Mouse (Mus musculus) frontal cortex, postnatal 14 days (tissue): ENCODE measurements around the gene Ccdc33.
A peak's percentile ranks its signal among the peaks of the same experiment; 100 is the strongest.

Experiments used
- DNase-seq, 2 experiments: peaks; one replicate each; pipeline ENCODE4 v3.0.0; 2022; ENCODE audit warnings: low spot score in 2 of 2

The Ccdc33 gene

DNA sequence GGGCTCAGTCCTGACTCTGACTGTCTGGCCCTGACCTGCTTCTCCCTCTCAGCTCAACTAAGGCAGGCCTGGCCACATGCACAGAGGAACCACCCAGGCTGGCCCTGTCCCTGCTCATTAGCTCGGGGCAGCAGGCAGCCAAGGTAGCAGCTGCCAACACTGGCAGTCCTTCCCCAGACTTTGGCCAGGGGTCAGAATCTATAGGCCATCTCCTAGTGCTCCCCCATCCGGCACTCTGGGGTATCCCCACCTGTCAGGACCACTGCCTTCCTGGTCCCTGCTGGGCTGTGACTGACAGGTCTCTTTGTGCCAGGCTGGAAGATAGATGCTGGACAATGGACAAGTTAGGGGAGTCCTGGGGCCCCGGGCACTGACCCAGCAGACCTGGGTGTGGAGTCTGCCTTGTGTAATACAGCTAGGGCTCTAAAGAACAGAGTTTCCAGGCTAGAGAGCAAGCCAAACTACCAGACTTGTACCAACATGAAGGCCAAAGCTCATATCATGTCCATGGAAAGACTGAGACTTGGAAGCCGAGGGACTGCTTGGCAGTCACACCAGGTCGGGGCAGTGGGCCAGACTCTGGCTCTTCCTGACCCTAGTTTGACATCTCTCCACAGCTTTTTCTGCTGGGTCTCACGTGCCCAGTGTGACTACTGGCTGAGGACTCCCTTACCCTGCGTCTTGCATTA lies 25.9 kb downstream of the Ccdc33 start:
- no peak for DNase-seq

DNA sequence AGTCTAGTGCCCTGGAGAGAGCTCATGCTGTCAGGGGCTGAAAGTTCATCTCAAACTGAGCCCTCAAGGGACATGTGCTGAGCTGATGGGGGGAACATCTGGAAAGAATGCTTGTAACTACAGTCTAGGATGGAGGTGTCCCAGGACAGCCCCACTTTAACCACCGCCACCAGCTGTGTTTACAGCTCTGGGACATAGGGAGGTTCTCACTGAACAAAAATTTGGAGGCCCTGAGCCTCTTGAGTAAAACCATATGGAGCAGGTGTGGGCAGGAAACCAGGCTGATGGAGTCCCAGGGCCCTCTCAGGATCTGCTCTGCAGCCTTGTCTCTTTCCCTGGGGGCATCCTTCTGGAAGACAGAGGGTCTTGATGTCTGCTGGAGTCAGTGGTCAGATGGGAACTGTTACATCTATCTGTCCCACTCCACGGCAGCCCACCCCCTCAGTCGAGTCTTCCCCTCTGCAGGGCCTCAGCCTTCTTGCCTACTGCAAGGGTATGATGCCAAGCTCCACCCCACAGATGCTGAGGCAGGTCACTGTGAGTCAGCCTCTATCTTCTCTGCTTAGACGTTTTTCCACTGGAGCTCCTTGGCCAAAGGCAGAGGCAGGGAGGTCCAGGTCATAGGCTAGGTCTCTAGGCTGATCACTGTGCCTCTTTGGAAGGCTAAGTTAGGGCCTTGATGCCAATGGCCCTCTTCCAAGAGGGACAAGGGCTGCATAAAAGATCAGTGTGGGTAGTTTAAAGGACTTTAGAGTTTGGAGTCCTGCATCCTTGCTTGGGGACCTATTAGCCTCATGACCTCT lies 26.8 kb downstream of the Ccdc33 start:
- no peak for DNase-seq

DNA sequence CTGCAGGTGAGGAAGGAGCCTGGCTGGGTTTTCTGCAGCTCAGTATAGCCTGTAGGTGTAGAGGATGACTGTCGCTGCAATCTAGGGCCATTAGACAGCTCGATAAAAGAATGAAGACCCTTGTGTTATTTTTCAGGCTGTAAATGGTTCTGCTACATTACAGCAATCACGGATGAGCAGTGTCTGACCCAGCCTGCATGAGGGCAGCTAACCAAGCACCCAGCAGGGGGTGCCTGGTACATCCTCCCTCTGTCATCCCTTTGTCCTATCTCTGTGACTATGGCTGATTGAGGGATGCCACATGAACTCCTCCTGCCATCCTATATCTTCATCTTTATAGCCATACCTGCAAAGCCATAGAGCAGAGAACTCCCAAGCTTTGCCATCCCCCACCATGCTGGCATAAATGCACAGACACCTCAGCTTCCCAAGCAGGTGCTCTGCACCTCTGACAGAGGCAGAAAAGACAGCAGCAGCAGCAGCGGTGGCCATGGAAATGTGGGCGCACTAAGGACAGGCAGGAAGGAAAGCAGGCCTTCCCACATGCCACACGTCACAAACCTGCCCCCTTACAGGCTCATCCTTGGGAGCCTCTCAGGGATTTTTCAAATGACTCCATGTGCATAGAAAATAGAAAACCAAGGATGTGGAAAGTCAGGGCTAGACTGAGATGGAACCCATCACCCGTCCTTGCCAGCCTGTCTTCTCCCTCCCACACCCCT lies 31.2 kb downstream of the Ccdc33 start:
- no peak for DNase-seq

DNA sequence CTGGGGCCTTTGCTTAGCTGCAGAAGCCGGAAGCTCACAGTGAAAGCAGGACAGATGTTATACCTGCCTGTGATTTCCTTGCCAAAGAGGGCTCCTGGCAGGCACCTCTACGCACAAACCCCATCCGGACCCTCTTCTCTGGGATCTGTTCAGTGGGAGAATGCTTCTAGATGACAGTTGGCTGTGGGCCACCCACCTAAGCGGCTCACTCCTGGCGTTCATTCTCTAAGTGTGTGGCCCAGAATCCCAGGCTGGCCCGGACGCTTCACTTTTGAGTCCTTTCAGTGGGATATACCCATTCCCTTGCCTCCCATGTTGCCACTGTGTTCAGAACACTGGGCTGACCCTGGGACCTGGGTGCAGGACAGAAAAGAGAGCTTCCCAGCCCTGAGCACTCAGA lies 31.8 kb downstream of the Ccdc33 start:
- no peak for DNase-seq

DNA sequence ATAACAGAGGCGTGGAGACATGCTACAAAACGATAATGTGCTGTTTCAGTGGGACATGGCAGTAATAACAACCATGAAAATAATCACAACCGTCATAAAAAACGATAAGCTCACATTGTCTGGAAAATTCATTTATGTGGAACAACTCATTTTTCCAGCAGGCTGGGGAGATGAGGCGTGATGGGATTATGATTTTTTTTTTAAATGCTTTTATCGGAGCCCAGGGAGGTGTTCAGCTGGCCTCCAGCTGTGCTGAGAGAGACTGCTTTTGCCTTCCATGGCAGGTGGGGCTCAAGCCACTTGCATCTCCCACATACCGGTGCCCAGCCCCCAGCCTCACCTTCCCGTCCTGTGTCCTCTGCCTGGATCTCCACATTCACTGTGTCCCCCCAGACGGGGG lies 32.4 kb downstream of the Ccdc33 start:
- DNase-seq, result no peak

DNA sequence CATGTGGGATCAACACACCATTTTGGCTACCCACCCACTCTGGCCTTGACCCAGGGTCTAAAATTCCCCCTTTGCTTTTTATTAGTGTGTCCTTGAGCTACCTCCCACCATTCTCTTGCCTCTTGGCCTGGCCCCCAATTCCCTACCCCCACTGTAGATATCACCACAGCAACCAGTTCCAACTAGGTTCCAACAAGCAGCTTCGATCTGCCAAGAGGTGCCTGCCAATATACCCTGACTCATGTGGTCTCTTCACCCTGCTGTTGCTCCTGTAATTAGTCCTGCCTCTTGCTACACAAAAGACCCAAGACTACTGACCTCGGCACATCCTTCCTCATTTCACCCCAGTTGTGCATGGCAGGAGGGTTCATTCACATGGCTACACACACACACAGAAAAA lies 33.5 kb downstream of the Ccdc33 start:
- DNase-seq, result no peak

DNA sequence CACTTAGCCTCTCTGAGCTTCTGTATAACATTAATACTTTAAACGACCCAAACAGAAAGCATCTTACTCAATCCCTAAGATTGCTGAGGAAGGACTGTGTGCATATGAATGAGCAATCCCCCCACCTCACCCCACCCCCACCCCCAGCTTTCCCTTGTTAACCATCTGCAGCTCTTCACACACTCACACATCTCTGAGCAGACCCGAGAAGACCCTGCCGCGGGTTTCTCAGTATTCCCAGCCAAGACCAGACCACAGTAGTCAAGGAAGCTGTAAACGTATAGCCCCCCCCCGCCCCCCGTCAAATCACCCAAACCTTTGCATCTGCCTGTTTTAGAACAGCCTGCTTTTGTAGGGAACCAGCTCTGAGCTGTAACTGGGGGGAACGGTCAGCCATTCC lies 34.0 kb downstream of the Ccdc33 start:
- no peak for DNase-seq

DNA sequence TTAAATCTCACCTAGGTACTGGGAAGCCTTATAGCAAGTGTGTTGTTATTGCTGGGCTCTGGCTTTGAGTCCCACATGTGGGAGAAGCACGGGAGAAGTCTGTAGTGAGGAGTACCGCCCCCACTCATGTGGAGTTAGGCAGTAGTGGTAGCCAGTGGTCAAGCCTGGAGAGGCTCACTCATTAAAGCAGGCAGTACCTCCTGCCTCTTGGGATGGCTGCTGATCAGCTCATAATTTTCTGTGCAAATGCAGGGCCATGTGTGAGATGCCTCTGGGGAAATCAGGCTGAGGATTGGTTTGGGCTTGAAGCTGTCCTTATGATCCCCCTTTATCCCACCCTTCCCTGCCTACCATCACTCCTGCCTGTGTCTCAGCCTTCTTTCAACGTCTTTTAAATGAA lies 44.1 kb downstream of the Ccdc33 start:
- DNase-seq, result no peak

DNA sequence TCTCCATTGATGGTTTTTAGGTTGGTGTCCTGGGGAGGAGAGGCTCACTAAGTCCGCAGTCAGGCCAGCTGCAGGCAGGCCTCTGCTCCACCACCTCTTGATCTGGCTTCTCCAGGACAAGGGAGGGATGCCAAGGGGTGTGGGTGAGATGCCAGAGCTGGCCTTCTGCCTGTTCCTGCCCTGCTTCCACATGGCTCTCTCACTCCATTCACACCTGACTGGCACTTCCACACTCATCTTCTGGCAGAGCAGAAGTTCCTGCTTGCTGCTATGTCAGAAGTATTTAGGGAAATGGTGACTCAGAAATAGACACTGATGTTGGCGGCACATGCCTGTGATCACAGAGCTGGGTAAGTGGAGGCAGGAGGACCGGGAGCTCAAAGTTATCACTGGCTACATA lies 51.1 kb downstream of the Ccdc33 start:
- no peak for DNase-seq

DNA sequence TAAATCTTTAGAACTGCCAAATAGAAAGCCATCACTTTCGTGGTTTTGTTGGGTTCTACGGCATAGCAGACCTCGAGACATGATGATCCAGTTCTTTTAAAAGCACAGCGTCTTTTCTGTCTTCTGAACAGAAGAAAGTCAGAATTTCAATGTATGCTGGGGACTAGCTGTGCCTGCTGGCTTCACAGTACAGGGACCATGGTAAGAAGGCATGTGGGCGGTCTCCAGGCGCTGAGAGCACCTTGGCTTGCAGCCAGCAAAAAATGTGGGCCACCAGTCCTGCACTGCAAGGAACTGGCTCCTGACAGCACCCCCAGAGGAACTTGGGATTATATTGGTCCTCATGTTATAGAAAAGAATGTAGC lies 51.9 kb downstream of the Ccdc33 start:
- peak; percentile 73 to 79 for DNase-seq

DNA sequence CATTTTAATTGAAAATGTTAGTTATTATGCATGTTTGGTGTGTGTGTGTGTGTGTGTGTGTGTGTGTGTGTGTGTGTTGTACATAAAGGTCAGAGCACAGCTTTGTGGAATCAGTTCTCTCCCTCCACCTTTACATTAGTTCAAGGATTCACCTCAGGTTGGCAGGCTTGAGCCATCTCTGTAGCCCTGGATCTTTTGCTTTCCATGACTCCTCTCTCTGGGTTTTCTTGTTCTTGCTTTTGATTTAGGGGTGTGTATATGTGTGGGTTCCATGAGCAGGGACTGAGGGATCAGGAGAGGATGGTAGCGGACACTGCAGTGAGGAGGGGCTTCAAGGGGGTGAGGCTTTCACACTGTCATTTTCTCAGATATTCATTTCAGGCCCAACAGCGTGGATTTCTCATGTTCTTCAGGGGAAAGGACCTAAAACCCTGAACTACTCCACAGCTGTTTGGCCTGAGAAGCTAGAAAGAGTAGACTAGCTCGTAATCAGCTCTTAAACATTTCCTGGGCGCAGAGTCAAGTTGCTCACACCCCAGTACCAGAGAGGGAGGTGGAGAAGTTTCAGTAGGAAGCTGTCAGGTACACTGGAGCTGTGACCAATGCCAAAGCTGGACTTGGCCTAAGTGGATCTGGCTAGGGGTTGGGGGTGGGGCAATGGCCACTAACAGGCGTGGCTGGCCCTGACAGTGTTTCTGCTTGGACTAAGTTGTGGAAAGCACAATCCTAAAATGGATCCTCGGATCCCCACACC lies 52.5 kb downstream of the Ccdc33 start:
- no peak for DNase-seq

DNA sequence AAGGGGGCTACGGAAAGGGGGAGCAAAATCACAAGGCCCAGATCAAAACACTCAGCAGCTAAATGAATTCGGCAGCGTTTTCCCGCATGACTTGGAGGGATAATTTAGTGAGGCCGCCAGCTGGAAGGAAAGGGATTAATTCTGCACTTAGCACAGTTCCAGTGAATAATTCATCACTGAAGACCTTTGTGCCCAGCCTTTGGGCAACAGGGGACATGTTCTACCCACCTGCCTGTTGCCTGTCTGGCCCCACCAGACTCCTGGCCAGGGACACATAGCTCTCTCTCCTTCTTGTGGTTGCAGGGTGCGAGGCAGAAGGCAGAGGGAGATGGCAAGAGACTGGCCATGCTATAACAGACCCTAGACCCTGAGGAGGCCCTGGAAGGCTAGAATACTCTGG lies 53.1 kb downstream of the Ccdc33 start:
- DNase-seq, result no peak

DNA sequence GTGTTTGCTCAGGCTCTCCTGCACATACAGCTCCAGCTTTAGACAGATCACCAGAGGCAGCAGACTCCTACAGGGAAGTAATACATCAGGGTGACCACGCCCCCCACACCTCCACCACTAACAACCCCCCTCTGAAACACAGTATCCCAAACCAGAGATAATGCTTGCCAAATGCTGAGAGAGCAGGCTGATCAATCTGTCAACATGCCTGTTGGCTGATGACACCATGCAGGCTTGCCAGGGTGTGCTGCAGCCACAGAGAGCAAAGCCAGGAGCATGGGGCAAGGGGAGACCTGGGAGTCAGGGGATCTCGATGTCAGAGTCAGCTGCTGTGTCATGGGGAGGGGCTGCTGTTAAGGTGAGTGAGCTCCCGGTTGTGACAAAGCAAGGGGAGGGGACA lies 55.1 kb downstream of the Ccdc33 start, which contains the start of gene Stra6:
TSS of gene Stra6 (plus strand) at position 258 of the 400 bp plus-strand sequence.
- DNase-seq, result no peak

DNA sequence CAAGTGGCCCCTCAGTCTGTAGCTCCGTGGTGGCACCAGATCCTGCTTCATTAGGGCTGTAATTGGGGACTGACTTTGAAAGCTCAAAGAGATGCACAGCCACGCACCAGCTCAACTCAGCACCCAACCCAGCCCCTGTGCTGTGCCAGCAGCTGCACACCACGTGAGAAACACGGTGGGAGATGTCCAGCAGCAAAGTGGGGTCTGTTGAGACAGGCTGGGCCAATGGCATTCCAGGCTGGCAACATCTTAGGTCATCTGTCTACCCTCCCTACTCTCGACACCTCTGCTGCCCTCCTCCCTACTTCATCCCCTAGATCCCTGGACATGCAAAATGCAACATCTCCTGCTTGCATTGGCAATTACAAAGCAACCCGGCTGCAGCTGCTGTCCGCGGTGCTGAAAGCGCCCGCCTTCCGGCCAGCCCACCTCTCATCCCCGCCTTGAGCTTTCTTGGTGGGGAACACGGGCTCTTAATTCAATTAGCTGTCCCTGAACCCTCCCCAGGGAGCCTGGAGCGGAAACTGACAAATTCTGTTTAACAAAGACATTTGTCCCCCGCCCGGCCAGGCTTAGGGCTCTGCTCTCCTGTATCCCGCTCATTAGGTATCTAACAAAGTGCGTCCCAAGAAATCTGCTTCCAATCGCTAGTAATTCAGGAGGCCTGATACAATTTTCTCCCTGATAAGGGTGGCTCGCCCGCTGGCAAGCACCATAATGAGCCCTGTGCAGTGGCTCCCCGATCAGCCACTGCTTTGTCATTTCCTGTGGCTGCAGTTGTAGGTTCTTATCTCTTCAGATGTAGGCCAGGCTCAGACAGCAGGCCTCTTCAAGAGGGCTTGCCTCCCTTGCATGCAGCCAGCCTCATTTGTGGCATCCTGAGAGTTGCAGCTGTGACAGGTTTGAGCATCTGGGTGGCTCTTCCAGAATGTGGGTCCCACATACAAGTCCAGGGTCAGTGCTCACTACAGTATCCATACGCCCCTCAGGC lies 57.7 kb downstream of the Ccdc33 start:
- no peak for DNase-seq

DNA sequence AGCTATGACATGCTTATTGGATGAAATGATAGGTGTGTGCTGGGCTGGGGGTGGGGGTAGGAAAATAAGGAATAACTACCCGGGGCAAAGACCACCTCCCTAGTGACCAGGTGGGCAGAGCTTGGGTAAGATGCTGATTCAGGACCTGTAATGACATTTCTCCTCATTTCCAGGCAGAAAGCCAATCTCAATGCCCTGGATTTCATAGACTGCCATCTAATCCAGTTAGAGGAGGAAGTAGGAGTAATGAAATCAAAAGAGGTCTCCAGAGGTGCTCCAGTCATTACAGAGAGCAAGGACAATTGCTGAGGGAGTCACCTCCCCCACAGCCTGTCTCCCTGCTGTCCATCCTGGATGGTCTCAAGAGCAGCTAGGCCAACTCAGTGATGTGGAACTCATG lies 58.7 kb downstream of the Ccdc33 start:
- DNase-seq, result no peak

DNA sequence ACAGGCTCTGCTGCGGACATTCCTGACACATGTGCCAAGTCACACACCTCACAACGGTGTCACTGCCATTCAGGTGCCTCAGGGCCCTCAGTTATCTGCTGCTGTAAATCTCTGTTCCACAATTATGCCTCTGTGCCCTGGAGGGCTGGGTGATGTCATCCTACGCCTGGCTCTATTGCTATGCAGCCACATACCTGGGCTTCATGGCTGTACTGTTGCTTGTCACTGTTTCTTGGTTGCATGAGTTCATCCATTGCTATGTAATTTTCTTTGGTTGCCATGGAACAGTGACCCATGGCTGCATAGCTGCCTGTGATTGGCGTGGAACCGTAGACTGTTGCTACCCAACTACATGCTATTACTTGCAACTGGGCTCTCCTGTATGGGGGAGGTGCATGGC lies 63.0 kb downstream of the Ccdc33 start:
- DNase-seq, result no peak

DNA sequence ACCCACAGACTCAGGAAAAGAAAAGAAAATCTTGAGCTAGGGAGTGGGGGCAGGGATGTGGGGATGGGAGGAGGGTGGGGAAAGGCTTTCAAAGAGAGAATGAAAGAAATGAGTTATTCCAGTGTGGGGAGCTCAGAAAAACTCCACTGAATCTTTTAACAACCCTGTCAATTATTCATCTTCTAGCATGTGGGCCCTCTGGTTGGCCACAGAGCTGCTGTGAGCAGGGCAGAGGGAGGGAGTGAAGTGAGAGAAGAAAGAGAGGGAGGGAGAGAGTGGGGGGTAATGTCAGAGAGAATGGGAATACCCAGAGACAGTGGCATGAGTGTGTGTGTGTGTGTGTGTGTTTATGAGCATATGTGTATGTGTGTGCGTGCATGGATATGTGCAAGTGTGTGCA lies 64.6 kb downstream of the Ccdc33 start:
- DNase-seq, result no peak

DNA sequence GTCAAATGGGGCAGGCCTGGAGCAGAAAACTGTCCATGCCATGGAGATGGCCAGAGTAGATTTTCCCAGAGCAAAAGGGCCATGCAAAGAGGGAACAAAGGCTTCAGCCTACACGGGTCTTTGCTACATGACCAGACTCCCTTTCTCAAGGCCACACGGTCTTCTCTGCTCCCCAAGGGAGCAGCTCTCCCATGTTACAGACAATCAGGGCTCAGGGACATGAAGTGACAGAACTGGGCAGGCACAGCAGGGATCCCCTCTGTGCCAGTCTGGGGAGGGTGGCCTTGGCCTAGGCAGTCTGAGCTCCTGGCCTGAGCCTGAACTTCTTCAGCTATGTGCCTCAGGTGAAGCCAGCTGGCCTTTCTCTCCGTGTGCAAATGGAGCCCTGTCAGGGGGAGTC lies 65.1 kb downstream of the Ccdc33 start:
- no peak for DNase-seq

DNA sequence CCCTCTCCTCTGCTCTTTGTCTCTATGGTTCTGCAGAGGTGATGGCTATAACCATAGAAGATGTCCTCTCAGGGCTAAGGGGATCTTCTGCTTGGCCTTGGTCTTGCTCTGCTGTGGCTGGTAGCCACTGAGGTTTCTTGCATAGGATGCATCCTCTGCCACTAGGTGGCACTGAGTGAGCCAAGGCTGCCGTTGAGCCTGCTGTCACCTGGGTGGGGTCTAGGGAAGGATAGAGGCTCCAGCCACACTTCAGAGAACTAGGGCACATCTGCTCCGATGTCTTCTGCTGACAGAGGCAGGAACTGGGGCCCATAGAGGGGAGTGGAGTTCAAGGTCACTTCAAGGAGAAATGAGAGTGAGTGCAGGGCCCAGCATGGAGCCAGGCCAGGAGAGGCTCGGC lies 65.5 kb downstream of the Ccdc33 start:
- peak; percentile 61 to 68 for DNase-seq

DNA sequence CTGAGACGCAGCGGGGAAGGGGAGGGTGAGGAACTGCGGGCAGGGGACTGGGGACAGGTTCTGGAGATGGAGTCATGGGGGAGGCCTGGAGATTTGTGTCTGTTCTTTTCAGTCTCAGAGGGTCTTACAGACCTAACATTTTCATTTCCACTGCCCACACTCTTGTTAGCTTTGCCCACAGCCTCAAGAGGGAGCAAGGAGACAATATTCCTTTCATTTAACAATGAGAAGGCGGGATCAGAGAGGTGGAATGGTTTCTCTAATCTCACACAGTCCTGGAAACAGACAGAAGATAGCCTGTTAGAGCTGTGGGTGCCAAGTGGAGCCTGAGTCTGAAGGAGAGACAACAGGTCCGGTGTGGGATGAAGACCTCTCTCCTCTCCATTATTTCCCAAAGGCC lies 66.7 kb downstream of the Ccdc33 start:
- DNase-seq, result no peak

DNA sequence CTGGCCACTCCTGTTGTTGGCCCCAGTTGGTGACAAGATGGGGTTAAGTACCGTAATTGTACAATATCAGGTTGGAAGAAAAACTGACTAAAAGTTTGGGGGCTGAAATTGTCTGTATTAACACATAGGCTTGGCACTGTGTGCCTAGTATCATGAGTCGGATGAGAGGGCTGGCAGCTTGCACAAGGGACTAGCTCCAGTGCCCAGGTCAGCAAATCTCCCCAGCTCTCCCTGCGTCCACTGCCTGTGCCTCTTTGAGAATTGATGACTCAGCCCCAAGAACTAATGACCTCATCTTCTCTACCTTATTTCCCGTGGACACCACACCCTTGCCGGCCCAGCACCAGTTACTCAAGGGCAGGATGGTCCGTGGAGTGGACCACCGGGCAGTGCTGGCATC lies 68.8 kb downstream of the Ccdc33 start:
- no peak for DNase-seq
